Mouse (Mus musculus): ENCODE results near the gene Lrrc73.

Lrrc73 gene

GRCm38 (mm10) chr17:46296601-46297000 lies 43.3 kb downstream of the Lrrc73 start:
- no peak for DNase-seq (ENCODE audit: low spot score)

- no peak for DNase-seq (ENCODE audit: low spot score)
Measured at GRCm38 (mm10) chr17:46297028-46297363, 43.7 kb downstream of the Lrrc73 start.

- peak; percentile 43 for DNase-seq (ENCODE audit: low spot score)
Measured at GRCm38 (mm10) chr17:46297364-46298219, 44.3 kb downstream of the Lrrc73 start, which contains the start of gene Dlk2. Gene Dlk2, plus strand, starts transcription at chr17:46297421.

GRCm38 (mm10) chr17:46298220-46298913 lies 45.0 kb downstream of the Lrrc73 start:
- peak; percentile 93 for DNase-seq (ENCODE audit: low spot score)

GRCm38 (mm10) chr17:46301892-46302291 lies 48.6 kb downstream of the Lrrc73 start:
- no peak for DNase-seq (ENCODE audit: low spot score)

- DNase-seq (ENCODE audit: low spot score), result no peak
Measured at GRCm38 (mm10) chr17:46304184-46304583, 50.9 kb downstream of the Lrrc73 start.
